Mouse (Mus musculus) limb, embryonic 11.5 days (tissue): Measurements from ENCODE around the gene Olfr703. TPM values are rescaled to one million over a fixed set of nuclear protein-coding genes. Genes with fewer than 3 reads are reported as not detected.

Source experiments
- polyA plus RNA-seq: library from polyadenylated mRNA; unstranded; fragments of >200 nt; fragmentation: Nextera tagmentation; extraction: Ambion mirVana; gene quantifications from 2 replicates; pipeline ENCODE4 v1.2.1, GENCODE M21; 2014

Gene Olfr703
- polyA plus RNA-seq, 1 experiment from 2014 or later, result not detected

Other genes with a start within 250 kb of the Olfr703 start
- not detected in 2 replicates for gene Olfr693, start 162.8 kb upstream of the Olfr703 start, polyA plus RNA-seq
- not detected in 2 replicates for gene Olfr694, start 151.5 kb upstream of the Olfr703 start, polyA plus RNA-seq
- not detected in 2 replicates for gene Olfr695, start 127.0 kb upstream of the Olfr703 start, polyA plus RNA-seq
- gene Olfr697, start 100.9 kb upstream of the Olfr703 start, polyA plus RNA-seq, result not detected in 2 replicates
- gene Olfr698, start 88.0 kb upstream of the Olfr703 start, polyA plus RNA-seq, result not detected in 2 replicates
- not detected in 2 replicates for gene Olfr699, start 50.2 kb upstream of the Olfr703 start, polyA plus RNA-seq
- not detected in 2 replicates for gene Olfr700, start 34.5 kb upstream of the Olfr703 start, polyA plus RNA-seq
- not detected in 2 replicates for gene Olfr701, start 29.2 kb upstream of the Olfr703 start, polyA plus RNA-seq
- not detected in 2 replicates for gene Olfr702, start 9.5 kb upstream of the Olfr703 start, polyA plus RNA-seq
- gene Olfr704, start 19.8 kb downstream of the Olfr703 start, polyA plus RNA-seq, result not detected in 2 replicates
- not detected in 2 replicates for gene Olfr705, start 33.5 kb downstream of the Olfr703 start, polyA plus RNA-seq
- gene Olfr706, start 44.8 kb downstream of the Olfr703 start, polyA plus RNA-seq, result not detected in 2 replicates
- not detected in 2 replicates for gene Olfr707, start 57.9 kb downstream of the Olfr703 start, polyA plus RNA-seq
- gene Olfr1532-ps1, start 64.6 kb downstream of the Olfr703 start, polyA plus RNA-seq, result not detected in 2 replicates
- gene Olfr709-ps1, start 88.9 kb downstream of the Olfr703 start, polyA plus RNA-seq, result not detected in 2 replicates
- not detected in 2 replicates for gene Olfr710, start 105.0 kb downstream of the Olfr703 start, polyA plus RNA-seq
- gene Olfr6, start 120.6 kb downstream of the Olfr703 start, polyA plus RNA-seq, result not detected in 2 replicates
- not detected in 2 replicates for gene Olfr711, start 132.1 kb downstream of the Olfr703 start, polyA plus RNA-seq
- gene Olfr2, start 162.7 kb downstream of the Olfr703 start, polyA plus RNA-seq, result not detected in 2 replicates
- not detected in 2 replicates for gene Olfr713, start 187.8 kb downstream of the Olfr703 start, polyA plus RNA-seq
- gene Olfr714, start 227.6 kb downstream of the Olfr703 start, polyA plus RNA-seq, result not detected in 2 replicates
- gene Olfr17, start 249.9 kb downstream of the Olfr703 start, polyA plus RNA-seq, result not detected in 2 replicates